Mouse (Mus musculus) forebrain, embryonic 13.5 days (tissue): Measurements from ENCODE around the gene Pilrb2. TPM values are rescaled to one million over a fixed set of nuclear protein-coding genes. Genes with fewer than 3 reads are reported as not detected.
"Not testable (repeated sequence)": the region's sequence is repeated elsewhere in the genome, so short reads cannot be mapped to it uniquely, and the experiment has no call there.

Source experiments
- ATAC-seq: fragments of 200-750 bp; cut with Nextera tagmentation; 2 replicates; pipeline ENCODE4 v1.8.0; 2017
- H3K27ac ChIP-seq: fragments of 300-500 bp; sonication (generic); 2 replicates; pipeline ENCODE4 v1.5.1; 2015; ENCODE audit warnings: inconsistent platforms, mild to moderate bottlenecking, moderate library complexity
- H3K27me3 ChIP-seq: fragments of 300-500 bp; sonication (generic); 2 replicates; pipeline ENCODE4 v1.6.1; 2015; ENCODE audit warnings: mild to moderate bottlenecking, inconsistent platforms
- H3K36me3 ChIP-seq: fragments of 300-500 bp; sonication (generic); 2 replicates; pipeline ENCODE4 v1.6.1; 2015; ENCODE audit warnings: mild to moderate bottlenecking, inconsistent platforms; ENCODE audit not compliant: poor library complexity, severe bottlenecking
- H3K4me1 ChIP-seq: fragments of 300-500 bp; sonication (generic); 2 replicates; pipeline ENCODE4 v1.6.1; 2015; ENCODE audit warnings: inconsistent platforms
- H3K4me2 ChIP-seq: fragments of 300-500 bp; sonication (generic); 2 replicates; pipeline ENCODE4 v1.6.1; 2015; ENCODE audit warnings: inconsistent platforms, mild to moderate bottlenecking, moderate library complexity
- H3K4me3 ChIP-seq: fragments of 300-500 bp; sonication (generic); 2 replicates; pipeline ENCODE4 v1.5.1; 2015; ENCODE audit warnings: mild to moderate bottlenecking, inconsistent platforms
- H3K9ac ChIP-seq: fragments of 300-500 bp; sonication (generic); 2 replicates; pipeline ENCODE4 v1.6.1; 2015; ENCODE audit warnings: mild to moderate bottlenecking, inconsistent platforms
- H3K9me3 ChIP-seq: fragments of 300-500 bp; sonication (generic); replicated peaks from 2 replicates; pipeline ENCODE4 v1.6.1; 2016; ENCODE audit warnings: inconsistent platforms
- WGBS: fragments of 180-500 bp; shearing (Covaris S2); methylation state at CpG from one replicate; pipeline ENCODE4 v1.1.7; 2015; 5-methylcytosine and 5-hydroxymethylcytosine counted together
- polyA plus RNA-seq: library from polyadenylated mRNA; unstranded; fragments of >200 nt; fragmentation: Nextera tagmentation; extraction: Ambion mirVana; gene quantifications from 2 replicates; pipeline ENCODE4 v1.2.1, GENCODE M21; 2015

The Pilrb2 gene
- not detected in 2 replicates for polyA plus RNA-seq

GRCm38 (mm10) chr5:137871644-137872380, at the start of gene Pilrb2:
TSS of gene Pilrb2 (minus strand) at chr5:137871815.
- not testable (repeated sequence) for H3K36me3 ChIP-seq, H3K4me2 ChIP-seq, H3K27me3 ChIP-seq, ATAC-seq, H3K9ac ChIP-seq, H3K4me1 ChIP-seq, H3K27ac ChIP-seq, H3K9me3 ChIP-seq, H3K4me3 ChIP-seq
- WGBS = 51% methylated on average over 3 of the region's 3 CpGs

GRCm38 (mm10) chr5:137915550-137915949, 43.9 kb upstream of the Pilrb2 start:
- no peak overlapping the region for H3K4me3 ChIP-seq
- H3K9ac ChIP-seq = no peak overlapping the region
- no peak for ATAC-seq
- no peak overlapping the region for H3K4me2 ChIP-seq
- H3K9me3 ChIP-seq = no peaks in the 10 kb centered on the region
- no peaks in the 10 kb centered on the region for H3K4me1 ChIP-seq
- WGBS = 80% methylated on average over 6 of the region's 6 CpGs
- H3K27ac ChIP-seq = no peak overlapping the region
- no peaks in the 10 kb centered on the region for H3K36me3 ChIP-seq
- H3K27me3 ChIP-seq = no peaks in the 10 kb centered on the region

- Histone ChIP-seq H3K27ac (no peak overlapping the region), H3K4me3 (no peak overlapping the region), H3K9ac (no peak overlapping the region), H3K36me3 (no peaks in the 10 kb centered on the region), H3K27me3 (no peaks in the 10 kb centered on the region), H3K9me3 (no peaks in the 10 kb centered on the region), H3K4me1 (no peaks in the 10 kb centered on the region), H3K4me2 (no peak overlapping the region)
- no peak for ATAC-seq
Observed at GRCm38 (mm10) chr5:137914508-137914907, 42.9 kb upstream of the Pilrb2 start.

GRCm38 (mm10) chr5:137909564-137910262, 38.1 kb upstream of the Pilrb2 start:
- Histone ChIP-seq H3K4me1 (no peaks in the 10 kb centered on the region), H3K9ac (no peak overlapping the region), H3K27ac (no peak overlapping the region), H3K4me3 (no peak overlapping the region), H3K36me3 (no peaks in the 10 kb centered on the region), H3K27me3 (no peaks in the 10 kb centered on the region), H3K9me3 (no peaks in the 10 kb centered on the region), H3K4me2 (no peak overlapping the region)
- WGBS = 90% methylated on average over 3 of the region's 3 CpGs
- ATAC-seq = no peak

- no peaks in the 10 kb centered on the region for H3K36me3 ChIP-seq
- no peaks in the 10 kb centered on the region for H3K4me1 ChIP-seq
- H3K27ac ChIP-seq = no peak overlapping the region
- no peak for ATAC-seq
- H3K4me2 ChIP-seq = no peak overlapping the region
- H3K27me3 ChIP-seq = no peaks in the 10 kb centered on the region
- H3K9ac ChIP-seq = no peak overlapping the region
- WGBS = 79% methylated on average over 1 of the region's 1 CpGs
- no peak overlapping the region for H3K4me3 ChIP-seq
- H3K9me3 ChIP-seq = no peaks in the 10 kb centered on the region
Observed at GRCm38 (mm10) chr5:137897812-137898211, 26.2 kb upstream of the Pilrb2 start.

- Histone ChIP-seq H3K36me3 (no peaks in the 10 kb centered on the region), H3K4me1 (no peaks in the 10 kb centered on the region), H3K27me3 (no peaks in the 10 kb centered on the region), H3K27ac (no peak overlapping the region), H3K9me3 (no peaks in the 10 kb centered on the region), H3K4me2 (no peak overlapping the region), H3K4me3 (no peak overlapping the region), H3K9ac (no peak overlapping the region)
- 53% methylated on average over 1 of the region's 1 CpGs for WGBS
- no peak for ATAC-seq
Observed at GRCm38 (mm10) chr5:137892954-137893353, 21.3 kb upstream of the Pilrb2 start.

- Histone ChIP-seq H3K36me3 (no peaks in the 10 kb centered on the region), H3K4me1 (no peaks in the 10 kb centered on the region), H3K4me2 (no peak overlapping the region), H3K9ac (no peak overlapping the region), H3K27me3 (no peaks in the 10 kb centered on the region), H3K27ac (no peak overlapping the region), H3K4me3 (no peak overlapping the region), H3K9me3 (no peaks in the 10 kb centered on the region)
- ATAC-seq = no peak
- WGBS = 92% methylated on average over 1 of the region's 1 CpGs
Observed at GRCm38 (mm10) chr5:137887666-137888065, 16.1 kb upstream of the Pilrb2 start.

GRCm38 (mm10) chr5:137885894-137886293, 14.3 kb upstream of the Pilrb2 start:
- Histone ChIP-seq H3K27me3 (no peaks in the 10 kb centered on the region), H3K9ac (no peak overlapping the region), H3K9me3 (no peaks in the 10 kb centered on the region), H3K36me3 (no peaks in the 10 kb centered on the region), H3K4me2 (no peak overlapping the region), H3K4me1 (no peaks in the 10 kb centered on the region), H3K4me3 (no peak overlapping the region), H3K27ac (no peak overlapping the region)
- WGBS = 11% methylated on average over 2 of the region's 2 CpGs
- ATAC-seq = no peak

- WGBS = 86% methylated on average over 3 of the region's 3 CpGs
Observed at GRCm38 (mm10) chr5:137883345-137883744, 11.7 kb upstream of the Pilrb2 start.

GRCm38 (mm10) chr5:137882922-137883321, 11.3 kb upstream of the Pilrb2 start:
- H3K9me3 ChIP-seq = no peaks in the 10 kb centered on the region
- no peak overlapping the region for H3K27ac ChIP-seq
- no peak overlapping the region for H3K4me3 ChIP-seq
- no peaks in the 10 kb centered on the region for H3K36me3 ChIP-seq
- no peaks in the 10 kb centered on the region for H3K27me3 ChIP-seq
- ATAC-seq = no peak
- no peak overlapping the region for H3K9ac ChIP-seq
- no peak overlapping the region for H3K4me2 ChIP-seq
- no peaks in the 10 kb centered on the region for H3K4me1 ChIP-seq
- WGBS = 83% methylated on average over 4 of the region's 4 CpGs

More at GRCm38 (mm10) chr5:137883345-137883744, 11.7 kb upstream of the Pilrb2 start:
- Histone ChIP-seq H3K36me3 (no peaks in the 10 kb centered on the region), H3K9me3 (no peaks in the 10 kb centered on the region), H3K4me3 (no peak overlapping the region), H3K27ac (no peak overlapping the region), H3K27me3 (no peaks in the 10 kb centered on the region), H3K9ac (no peak overlapping the region), H3K4me1 (no peaks in the 10 kb centered on the region), H3K4me2 (no peak overlapping the region)
- no peak for ATAC-seq

- H3K9ac ChIP-seq = no peak overlapping the region
- H3K36me3 ChIP-seq = no peaks in the 10 kb centered on the region
- no peaks in the 10 kb centered on the region for H3K9me3 ChIP-seq
- no peak overlapping the region for H3K27ac ChIP-seq
- H3K27me3 ChIP-seq = no peaks in the 10 kb centered on the region
- ATAC-seq = no peak
- H3K4me3 ChIP-seq = no peak overlapping the region
- H3K4me1 ChIP-seq = no peaks in the 10 kb centered on the region
- WGBS = 53% methylated on average over 2 of the region's 2 CpGs
- no peak overlapping the region for H3K4me2 ChIP-seq
Observed at GRCm38 (mm10) chr5:137877860-137878259, 6.2 kb upstream of the Pilrb2 start.

GRCm38 (mm10) chr5:137875054-137875453, 3.4 kb upstream of the Pilrb2 start:
- Histone ChIP-seq H3K4me3 (no peak overlapping the region), H3K9me3 (no peaks in the 10 kb centered on the region), H3K36me3 (no peaks in the 10 kb centered on the region), H3K27me3 (no peaks in the 10 kb centered on the region), H3K4me1 (no peaks in the 10 kb centered on the region), H3K4me2 (no peak overlapping the region), H3K9ac (no peak overlapping the region), H3K27ac (no peak overlapping the region)
- ATAC-seq = no peak
- WGBS = 83% methylated on average over 2 of the region's 2 CpGs

- H3K27ac ChIP-seq, H3K9me3 ChIP-seq, H3K36me3 ChIP-seq, H3K4me3 ChIP-seq, ATAC-seq, H3K9ac ChIP-seq, H3K4me2 ChIP-seq, H3K27me3 ChIP-seq, H3K4me1 ChIP-seq: not testable (repeated sequence)
- 33% methylated on average over 1 of the region's 1 CpGs for WGBS
Observed at GRCm38 (mm10) chr5:137872381-137872702, 727 bp upstream of the Pilrb2 start.
